Mouse (Mus musculus): ENCODE measurements around the gene BC055324. TPM values are rescaled to one million over a fixed set of nuclear protein-coding genes. Genes with fewer than 3 reads are reported as not detected.

BC055324 gene
- polyA plus RNA-seq, 1 experiment from 2014 or later, result 8.7 TPM

- WGBS (ENCODE audit: insufficient replicate concordance), result 76% methylated on average over 2 of the region's 2 CpGs
- H3K36me3 ChIP-seq (replicated peaks), result peaks cover 77% of the 10 kb centered on the region
- no peak overlapping the region for H3K9ac ChIP-seq
- no peak overlapping the region for H3K4me3 ChIP-seq (replicated peaks)
- H3K4me1 ChIP-seq (replicated peaks), result no peaks in the 10 kb centered on the region
- no peak overlapping the region for H3K4me2 ChIP-seq
- H3K27ac ChIP-seq (replicated peaks), result no peak overlapping the region
- no peaks in the 10 kb centered on the region for H3K27me3 ChIP-seq
- no peak for ATAC-seq (ENCODE audit: insufficient read depth)
- H3K9me3 ChIP-seq (replicated peaks), result no peaks in the 10 kb centered on the region
Observed at GRCm38 (mm10) chr1:163953396-163953795, 41.2 kb downstream of the BC055324 start.

GRCm38 (mm10) chr1:163942056-163942455 is 52.5 kb downstream of the BC055324 start:
- no peaks in the 10 kb centered on the region for H3K27me3 ChIP-seq
- no peaks in the 10 kb centered on the region for H3K4me1 ChIP-seq (replicated peaks)
- WGBS (ENCODE audit: insufficient replicate concordance), result 70% methylated on average over 6 of the region's 6 CpGs
- H3K4me2 ChIP-seq, result no peak overlapping the region
- ATAC-seq (ENCODE audit: insufficient read depth), result no peak
- no peak overlapping the region for H3K9ac ChIP-seq
- no peaks in the 10 kb centered on the region for H3K9me3 ChIP-seq (replicated peaks)
- no peak overlapping the region for H3K27ac ChIP-seq (replicated peaks)
- H3K4me3 ChIP-seq (replicated peaks), result no peak overlapping the region
- H3K36me3 ChIP-seq (replicated peaks), result peaks cover 94% of the 10 kb centered on the region

GRCm38 (mm10) chr1:163934591-163934990 is 60.0 kb downstream of the BC055324 start:
- peaks cover 23% of the 10 kb centered on the region for H3K4me1 ChIP-seq (replicated peaks)
- H3K9ac ChIP-seq, result no peak overlapping the region
- no peaks in the 10 kb centered on the region for H3K27me3 ChIP-seq
- 68% methylated on average over 2 of the region's 2 CpGs for WGBS (ENCODE audit: insufficient replicate concordance)
- peaks cover 61% of the 10 kb centered on the region for H3K36me3 ChIP-seq (replicated peaks)
- no peak overlapping the region for H3K4me2 ChIP-seq
- no peak overlapping the region for H3K4me3 ChIP-seq (replicated peaks)
- no peak overlapping the region for H3K27ac ChIP-seq (replicated peaks)
- H3K9me3 ChIP-seq (replicated peaks), result no peaks in the 10 kb centered on the region
- no peak for ATAC-seq (ENCODE audit: insufficient read depth)

DNA sequence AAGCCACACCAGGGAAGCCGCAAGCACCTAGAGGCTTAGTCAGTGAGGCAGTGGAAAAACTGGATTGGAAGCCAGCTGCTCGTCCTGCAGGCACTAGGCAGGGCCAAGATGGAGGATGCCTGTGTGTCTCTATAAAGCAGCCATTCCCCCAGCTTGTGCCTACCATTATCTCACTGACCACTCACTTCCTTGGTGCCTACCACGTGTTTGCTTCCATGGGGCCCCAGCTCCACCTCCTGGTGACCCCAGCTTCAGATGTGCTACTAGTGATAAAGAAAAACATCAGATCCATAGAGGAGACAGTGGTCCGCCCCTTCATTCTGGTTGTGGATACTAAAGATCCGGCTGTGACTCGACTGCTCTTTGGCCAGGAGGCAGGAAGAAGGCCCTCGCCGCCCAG is 62.8 kb downstream of the BC055324 start:
- H3K4me1 ChIP-seq (replicated peaks), result peaks cover 31% of the 10 kb centered on the region
- H3K4me3 ChIP-seq (replicated peaks), result peak overlapping the region; percentile 97; the same call in 1 of the 2 replicates
- no peaks in the 10 kb centered on the region for H3K27me3 ChIP-seq
- 50% methylated on average over 8 of the region's 8 CpGs for WGBS (ENCODE audit: insufficient replicate concordance)
- ATAC-seq (ENCODE audit: insufficient read depth), result peak; percentile 6; the same call in 1 of the 2 replicates
- 0 out of 2 replicates have a peak overlapping the region, but pooled peaks have one; percentile 15 for H3K9ac ChIP-seq
- H3K36me3 ChIP-seq (replicated peaks), result peaks cover 37% of the 10 kb centered on the region
- peak overlapping the region; percentile 14; the same call in 1 of the 2 replicates for H3K27ac ChIP-seq (replicated peaks)
- no peaks in the 10 kb centered on the region for H3K9me3 ChIP-seq (replicated peaks)
- peak overlapping the region; percentile 80 for H3K4me2 ChIP-seq

DNA sequence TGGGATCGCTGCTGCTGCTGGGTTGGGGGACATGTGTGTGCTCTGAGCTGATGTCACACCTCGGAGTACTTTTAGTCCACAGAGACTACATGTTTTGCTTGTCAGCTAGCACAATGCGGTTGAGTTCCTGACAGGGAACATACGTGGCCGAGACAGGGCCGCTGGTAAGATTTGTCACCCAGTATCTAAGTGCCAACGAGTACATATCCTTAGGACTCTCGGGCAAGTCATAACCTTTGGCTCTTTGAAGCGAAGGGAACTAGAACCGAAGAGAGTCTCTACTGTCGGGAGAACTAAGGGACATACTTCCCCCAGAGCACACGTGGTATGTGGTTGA is 64.2 kb downstream of the BC055324 start:
- Histone ChIP-seq H3K27ac (replicated peaks) (peak overlapping the region; percentile 74), H3K9ac (peak overlapping the region; percentile 92), H3K4me2 (peak overlapping the region; percentile 80), H3K4me3 (replicated peaks) (peak overlapping the region; percentile 97), H3K9me3 (replicated peaks) (no peaks in the 10 kb centered on the region), H3K4me1 (replicated peaks) (peaks cover 31% of the 10 kb centered on the region), H3K36me3 (replicated peaks) (peaks cover 24% of the 10 kb centered on the region), H3K27me3 (no peaks in the 10 kb centered on the region)
- WGBS (ENCODE audit: insufficient replicate concordance), result 1% methylated on average over 12 of the region's 12 CpGs
- ATAC-seq (ENCODE audit: insufficient read depth), result peak; percentile 20

DNA sequence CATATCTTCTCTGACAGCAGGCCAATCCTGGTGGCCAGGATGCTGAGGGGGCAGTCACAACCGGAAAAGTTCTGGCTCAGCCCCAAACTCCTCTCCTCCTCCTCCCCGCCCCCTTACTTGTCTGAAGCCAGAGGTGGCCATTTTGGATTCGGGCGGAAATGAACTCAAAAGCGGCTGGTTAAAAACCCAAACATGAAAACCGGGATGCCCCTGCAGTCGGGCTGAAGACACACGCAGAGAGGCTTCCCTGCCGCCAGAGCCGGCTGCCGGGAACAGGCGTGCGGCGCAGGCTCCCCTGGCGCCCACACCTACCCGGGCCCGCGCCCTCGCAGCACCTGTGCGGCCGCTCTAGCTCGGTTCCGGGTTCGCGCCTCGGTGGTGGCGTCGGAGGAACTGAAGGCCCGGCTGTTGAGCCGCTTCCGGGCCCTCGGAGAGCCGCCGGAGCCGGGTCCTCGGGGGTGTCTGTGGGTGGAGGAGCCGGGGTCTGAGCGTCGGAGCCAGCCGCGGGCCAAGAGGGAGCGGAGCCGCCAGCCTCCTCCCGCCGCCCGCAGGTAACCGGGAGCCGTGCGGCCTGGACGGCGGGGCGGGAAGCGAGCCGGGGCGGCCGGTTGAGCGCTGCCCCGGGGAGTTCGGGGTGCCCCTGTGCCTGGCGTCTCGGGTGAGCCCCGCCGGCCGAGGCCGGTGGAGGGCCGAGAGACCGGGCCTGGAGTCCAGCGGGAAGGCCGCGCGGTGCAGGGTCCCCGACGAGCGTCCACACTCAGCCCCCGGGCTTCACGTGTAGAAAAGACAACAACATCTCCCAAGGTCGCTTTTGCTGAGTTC is 64.7 kb downstream of the BC055324 start:
- Histone ChIP-seq H3K9ac (peak overlapping the region; percentile 92), H3K27me3 (no peaks in the 10 kb centered on the region), H3K4me3 (replicated peaks) (peak overlapping the region; percentile 97), H3K27ac (replicated peaks) (peak overlapping the region; percentile 74), H3K4me1 (replicated peaks) (peaks cover 31% of the 10 kb centered on the region), H3K36me3 (replicated peaks) (peaks cover 18% of the 10 kb centered on the region), H3K4me2 (peak overlapping the region; percentile 80), H3K9me3 (replicated peaks) (no peaks in the 10 kb centered on the region)
- ATAC-seq (ENCODE audit: insufficient read depth), result peak; percentile 92
- under 1% methylated on average over 74 of the region's 77 CpGs for WGBS (ENCODE audit: insufficient replicate concordance)

GRCm38 (mm10) chr1:163928846-163929245 is 65.8 kb downstream of the BC055324 start, which contains the start of gene Scyl3:
TSS of gene Scyl3 (plus strand) at chr1:163929100.
- no peak for ATAC-seq (ENCODE audit: insufficient read depth)
- Histone ChIP-seq H3K27me3 (no peaks in the 10 kb centered on the region), H3K4me2 (peak within 1 kb of the TSS; percentile 80), H3K9ac (peak within 1 kb of the TSS; percentile 92), H3K9me3 (replicated peaks) (no peaks in the 10 kb centered on the region), H3K4me3 (replicated peaks) (peak within 1 kb of the TSS; percentile 97), H3K4me1 (replicated peaks) (peaks cover 31% of the 10 kb centered on the region), H3K27ac (replicated peaks) (peak within 1 kb of the TSS; percentile 74), H3K36me3 (replicated peaks) (peaks cover 8% of the 10 kb centered on the region)
- WGBS (ENCODE audit: insufficient replicate concordance), result 65% methylated on average over 7 of the region's 7 CpGs

GRCm38 (mm10) chr1:163924093-163924492 is 70.5 kb downstream of the BC055324 start:
- H3K27ac ChIP-seq (replicated peaks), result no peak overlapping the region
- H3K36me3 ChIP-seq (replicated peaks), result no peaks in the 10 kb centered on the region
- H3K4me3 ChIP-seq (replicated peaks), result no peak overlapping the region
- 77% methylated on average over 8 of the region's 8 CpGs for WGBS (ENCODE audit: insufficient replicate concordance)
- no peak for ATAC-seq (ENCODE audit: insufficient read depth)
- H3K9me3 ChIP-seq (replicated peaks), result no peaks in the 10 kb centered on the region
- H3K9ac ChIP-seq, result no peak overlapping the region
- peaks cover 3% of the 10 kb centered on the region; the same call in 1 of the 2 replicates for H3K4me1 ChIP-seq (replicated peaks)
- no peak overlapping the region for H3K4me2 ChIP-seq
- H3K27me3 ChIP-seq, result no peaks in the 10 kb centered on the region

DNA sequence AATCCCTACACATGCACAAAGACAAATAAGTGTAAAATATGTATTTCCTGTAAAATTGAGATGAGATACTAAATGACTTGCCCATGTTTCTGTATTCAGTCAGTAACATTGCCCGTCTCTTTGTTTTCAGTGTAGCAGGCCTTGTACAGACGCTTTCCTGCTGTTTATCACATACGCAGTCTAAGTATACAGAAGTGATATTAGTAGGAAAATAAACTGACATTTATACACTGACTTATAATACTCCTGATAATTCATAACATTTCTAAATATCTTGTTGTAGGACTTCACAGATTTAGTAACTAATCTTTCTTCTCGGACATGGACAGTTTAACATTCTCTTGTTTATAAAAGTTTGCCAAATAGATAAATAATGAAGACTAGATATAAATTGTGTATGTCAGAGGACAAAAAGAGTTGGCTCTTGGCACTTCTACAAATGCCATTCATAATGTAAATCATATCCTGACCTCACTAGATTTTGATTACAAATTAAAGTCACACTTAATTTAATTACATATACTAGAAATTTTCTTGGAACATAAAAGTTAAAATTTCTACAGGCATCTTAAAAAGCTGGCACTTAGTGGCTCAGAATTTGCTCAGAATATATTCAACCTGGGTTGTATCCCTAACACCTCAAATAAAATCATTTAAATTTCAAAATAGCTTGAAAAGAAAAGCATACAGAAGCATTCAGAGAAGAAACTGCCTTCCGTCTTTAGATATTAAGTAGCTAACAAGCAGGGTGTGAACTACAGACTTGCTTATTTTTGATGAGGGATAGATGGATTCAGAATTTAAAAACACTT is 77.0 kb downstream of the BC055324 start:
- H3K36me3 ChIP-seq (replicated peaks), result no peaks in the 10 kb centered on the region
- H3K4me2 ChIP-seq, result no peak overlapping the region
- H3K9ac ChIP-seq, result no peak overlapping the region
- ATAC-seq (ENCODE audit: insufficient read depth), result no peak
- 75% methylated on average over 5 of the region's 5 CpGs for WGBS (ENCODE audit: insufficient replicate concordance)
- H3K4me3 ChIP-seq (replicated peaks), result no peak overlapping the region
- H3K27me3 ChIP-seq, result no peaks in the 10 kb centered on the region
- H3K9me3 ChIP-seq (replicated peaks), result no peaks in the 10 kb centered on the region
- H3K27ac ChIP-seq (replicated peaks), result no peak overlapping the region
- no peaks in the 10 kb centered on the region for H3K4me1 ChIP-seq (replicated peaks)

DNA sequence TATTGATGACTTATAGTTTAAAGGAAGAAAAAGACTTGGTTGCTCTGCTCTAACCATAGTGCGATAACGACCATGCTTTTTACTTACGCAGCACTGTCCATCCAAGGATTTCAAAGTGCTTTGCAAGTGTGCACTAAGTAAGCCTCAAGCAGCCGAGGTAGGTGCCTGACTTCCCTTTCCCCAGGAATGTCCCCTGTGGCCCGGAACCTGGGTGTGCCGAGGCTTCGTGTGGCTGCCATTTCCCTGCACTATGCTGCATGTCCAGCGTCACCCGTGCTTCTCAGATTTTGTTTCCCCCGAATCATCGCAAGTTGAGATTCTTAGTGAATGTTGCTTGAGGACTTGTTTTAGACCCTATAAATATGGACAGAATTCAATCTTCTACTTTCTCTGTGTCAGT is 82.6 kb downstream of the BC055324 start:
- Histone ChIP-seq H3K4me1 (replicated peaks) (no peaks in the 10 kb centered on the region), H3K9ac (no peak overlapping the region), H3K9me3 (replicated peaks) (no peaks in the 10 kb centered on the region), H3K27me3 (no peaks in the 10 kb centered on the region), H3K4me2 (no peak overlapping the region), H3K27ac (replicated peaks) (no peak overlapping the region), H3K36me3 (replicated peaks) (no peaks in the 10 kb centered on the region), H3K4me3 (replicated peaks) (no peak overlapping the region)
- 80% methylated on average over 11 of the region's 11 CpGs for WGBS (ENCODE audit: insufficient replicate concordance)
- no peak for ATAC-seq (ENCODE audit: insufficient read depth)

- no peaks in the 10 kb centered on the region for H3K27me3 ChIP-seq
- no peak overlapping the region for H3K4me2 ChIP-seq
- H3K9ac ChIP-seq, result no peak overlapping the region
- no peak for ATAC-seq (ENCODE audit: insufficient read depth)
- no peaks in the 10 kb centered on the region for H3K36me3 ChIP-seq (replicated peaks)
- WGBS (ENCODE audit: insufficient replicate concordance), result 79% methylated on average over 9 of the region's 9 CpGs
- H3K27ac ChIP-seq (replicated peaks), result no peak overlapping the region
- no peak overlapping the region for H3K4me3 ChIP-seq (replicated peaks)
- no peaks in the 10 kb centered on the region for H3K4me1 ChIP-seq (replicated peaks)
- no peaks in the 10 kb centered on the region for H3K9me3 ChIP-seq (replicated peaks)
Observed at GRCm38 (mm10) chr1:163910785-163911184, 83.8 kb downstream of the BC055324 start.

All from liver, embryonic 15.5 days (tissue).